Mouse (Mus musculus) common myeloid progenitor, adult 5-6 weeks (primary cell): ENCODE data around the gene 1700011L22Rik. TPM values are rescaled to one million over a fixed set of nuclear protein-coding genes. Genes with fewer than 3 reads are reported as not detected.

Experiments
- ATAC-seq: replicated peaks from 2 replicates; pipeline ENCODE4 v1.8.0; 2016; ENCODE audit warnings: low read depth, mild to moderate bottlenecking, moderate TSS enrichment, inconsistent platforms; ENCODE audit not compliant: poor library complexity, severe bottlenecking
- total RNA-seq: library from RNA; stranded (forward); fragments of 200-1000, 187-1606 nt; gene quantifications from 2 replicates; pipeline ENCODE4 v1.2.3, GENCODE M21; 2017

The 1700011L22Rik gene
- total RNA-seq, 1 experiment from 2014 or later: not detected

- no peak for ATAC-seq
Observed at GRCm38 (mm10) chr8:79243422-79243821, 4.9 kb downstream of the 1700011L22Rik start.

- no peak for ATAC-seq
Observed at GRCm38 (mm10) chr8:79239996-79240395, 8.4 kb downstream of the 1700011L22Rik start.

GRCm38 (mm10) chr8:79239320-79239719 is 9.1 kb downstream of the 1700011L22Rik start:
- peak; percentile 63 for ATAC-seq

- ATAC-seq: no peak
Observed at GRCm38 (mm10) chr8:79229266-79229888, 19.0 kb downstream of the 1700011L22Rik start.

- ATAC-seq: no peak
Observed at GRCm38 (mm10) chr8:79227916-79228315, 20.5 kb downstream of the 1700011L22Rik start.

GRCm38 (mm10) chr8:79227194-79227593 is 21.2 kb downstream of the 1700011L22Rik start:
- ATAC-seq: no peak

- ATAC-seq: 0 out of 2 replicates have a peak, but pooled peaks have one; percentile 33
Observed at GRCm38 (mm10) chr8:79226046-79226445, 22.3 kb downstream of the 1700011L22Rik start.

GRCm38 (mm10) chr8:79225586-79225985 is 22.8 kb downstream of the 1700011L22Rik start:
- peak; percentile 90 for ATAC-seq

GRCm38 (mm10) chr8:79224363-79224762 is 24.0 kb downstream of the 1700011L22Rik start:
- ATAC-seq: no peak

GRCm38 (mm10) chr8:79222752-79223141 is 25.6 kb downstream of the 1700011L22Rik start:
- no peak for ATAC-seq

- ATAC-seq: no peak
Observed at GRCm38 (mm10) chr8:79222106-79222751, 26.1 kb downstream of the 1700011L22Rik start.

GRCm38 (mm10) chr8:79211630-79212029 is 36.7 kb downstream of the 1700011L22Rik start:
- ATAC-seq: no peak

GRCm38 (mm10) chr8:79209641-79210358 is 38.6 kb downstream of the 1700011L22Rik start:
- peak; percentile 79 for ATAC-seq

GRCm38 (mm10) chr8:79208691-79209640 is 39.4 kb downstream of the 1700011L22Rik start:
- ATAC-seq: peak; percentile 12

- ATAC-seq: no peak
Observed at GRCm38 (mm10) chr8:79208181-79208580, 40.2 kb downstream of the 1700011L22Rik start.

- no peak for ATAC-seq
Observed at GRCm38 (mm10) chr8:79206895-79207294, 41.5 kb downstream of the 1700011L22Rik start.

- ATAC-seq: no peak
Observed at GRCm38 (mm10) chr8:79201446-79202147, 46.8 kb downstream of the 1700011L22Rik start.

- no peak for ATAC-seq
Observed at GRCm38 (mm10) chr8:79198675-79199074, 49.7 kb downstream of the 1700011L22Rik start.

GRCm38 (mm10) chr8:79196481-79196880 is 51.9 kb downstream of the 1700011L22Rik start:
- no peak for ATAC-seq
